Mouse (Mus musculus): ENCODE measurements around the gene Syne4. TPM values are rescaled to one million over a fixed set of nuclear protein-coding genes. Genes with fewer than 3 reads are reported as not detected.

Gene Syne4
- polyA plus RNA-seq, 1 experiment, result 1.2 TPM

GRCm38 (mm10) chr7:30339432-30340109 lies 25.0 kb downstream of the Syne4 start:
- Histone ChIP-seq H3K4me1 (ENCODE audit: control insufficient read depth, insufficient read depth, low read length) (no peaks in the 10 kb centered on the region), H3K27ac (ENCODE audit: insufficient read depth, low read depth, low read length) (no peak overlapping the region), H3K4me3 (ENCODE audit: insufficient read depth, low read length) (no peak overlapping the region)
- TF ChIP-seq POLR2A (IDR thresholded peaks at IDR 0.05; ENCODE audit: borderline replicate concordance, low read depth, low read length) (no peak), CTCF (IDR thresholded peaks at IDR 0.05; ENCODE audit: low read depth, low read length) (no peak)

DNA sequence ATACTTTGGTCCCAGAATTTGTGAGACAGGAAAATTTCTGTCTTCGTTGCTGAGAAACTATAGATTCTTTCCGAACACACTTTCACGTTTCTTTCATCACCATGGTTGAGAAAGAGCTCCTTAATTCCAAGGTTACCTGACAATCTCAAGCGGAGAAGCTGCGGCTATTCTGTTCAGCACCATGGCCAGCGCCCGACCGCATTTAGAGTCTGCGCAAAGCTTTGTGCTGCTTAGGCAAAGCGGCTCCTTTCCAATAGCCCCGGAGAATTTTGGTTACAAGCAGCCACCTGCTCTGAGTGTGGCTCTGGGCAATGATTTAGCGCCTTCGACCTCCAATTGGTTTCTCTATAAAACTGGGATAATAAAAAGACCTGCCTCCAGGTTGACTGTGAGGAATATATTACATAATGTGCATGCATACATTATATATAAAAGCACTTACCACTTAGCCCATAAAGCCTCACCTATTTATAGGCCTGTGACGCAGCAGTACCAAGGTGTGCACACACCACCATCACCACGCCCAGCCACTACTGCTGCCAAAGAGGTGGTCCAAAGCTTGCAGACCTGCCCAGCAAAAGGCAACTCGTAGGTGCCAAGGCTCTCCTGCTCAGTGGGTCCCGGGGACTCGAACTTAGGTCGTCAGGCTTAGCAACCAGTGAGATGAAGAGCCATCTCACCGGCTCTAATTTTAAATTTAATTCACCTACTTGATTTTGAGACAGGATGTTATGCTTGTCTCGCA lies 32.2 kb downstream of the Syne4 start:
- H3K27ac ChIP-seq (ENCODE audit: insufficient read depth, low read depth, low read length), result no peak overlapping the region
- H3K4me3 ChIP-seq (ENCODE audit: insufficient read depth, low read length), result no peak overlapping the region
- no peaks in the 10 kb centered on the region for H3K4me1 ChIP-seq (ENCODE audit: control insufficient read depth, insufficient read depth, low read length)
- TF ChIP-seq CTCF (IDR thresholded peaks at IDR 0.05; ENCODE audit: low read depth, low read length), result no peak
- TF ChIP-seq POLR2A (IDR thresholded peaks at IDR 0.05; ENCODE audit: borderline replicate concordance, low read depth, low read length), result no peak

- Histone ChIP-seq H3K27ac (ENCODE audit: insufficient read depth, low read depth, low read length) (no peak overlapping the region), H3K4me3 (ENCODE audit: insufficient read depth, low read length) (no peak overlapping the region), H3K4me1 (ENCODE audit: control insufficient read depth, insufficient read depth, low read length) (no peaks in the 10 kb centered on the region)
- TF ChIP-seq CTCF (IDR thresholded peaks at IDR 0.05; ENCODE audit: low read depth, low read length) (peak; percentile 75), POLR2A (IDR thresholded peaks at IDR 0.05; ENCODE audit: borderline replicate concordance, low read depth, low read length) (no peak)
Measured at GRCm38 (mm10) chr7:30347828-30348227, 33.2 kb downstream of the Syne4 start.

DNA sequence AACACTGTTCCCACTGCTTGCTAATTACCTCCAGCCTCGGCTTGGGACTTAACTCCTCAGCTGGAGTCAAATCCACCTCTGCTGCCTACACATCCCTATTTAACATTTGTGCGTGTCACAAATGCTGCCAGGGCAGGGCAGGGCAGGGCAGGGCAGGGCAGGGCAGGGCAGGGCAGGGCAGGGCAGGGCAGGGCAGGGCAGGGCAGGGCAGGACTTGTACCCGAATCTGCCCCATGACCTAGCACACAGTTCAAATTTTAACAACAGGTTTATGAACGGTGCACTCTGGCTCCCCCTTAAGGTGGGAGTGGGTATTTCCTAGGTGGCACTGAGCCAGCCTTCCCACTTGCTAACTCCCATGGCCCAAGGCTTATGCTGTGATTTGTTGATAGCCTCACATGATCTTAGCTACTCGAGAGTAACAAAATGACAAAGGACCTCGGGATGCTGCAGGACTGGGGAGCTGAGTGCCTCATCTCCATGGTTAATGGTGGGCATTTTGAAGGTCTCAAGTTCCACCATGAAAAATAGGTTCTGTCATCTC lies 38.7 kb downstream of the Syne4 start:
- TF ChIP-seq POLR2A (IDR thresholded peaks at IDR 0.05; ENCODE audit: borderline replicate concordance, low read depth, low read length) (no peak), CTCF (IDR thresholded peaks at IDR 0.05; ENCODE audit: low read depth, low read length) (peak; percentile 45; the same call in 1 of the 2 replicates)
- H3K4me3 ChIP-seq (ENCODE audit: insufficient read depth, low read length), result no peak overlapping the region
- no peaks in the 10 kb centered on the region for H3K4me1 ChIP-seq (ENCODE audit: control insufficient read depth, insufficient read depth, low read length)
- no peak overlapping the region for H3K27ac ChIP-seq (ENCODE audit: insufficient read depth, low read depth, low read length)

DNA sequence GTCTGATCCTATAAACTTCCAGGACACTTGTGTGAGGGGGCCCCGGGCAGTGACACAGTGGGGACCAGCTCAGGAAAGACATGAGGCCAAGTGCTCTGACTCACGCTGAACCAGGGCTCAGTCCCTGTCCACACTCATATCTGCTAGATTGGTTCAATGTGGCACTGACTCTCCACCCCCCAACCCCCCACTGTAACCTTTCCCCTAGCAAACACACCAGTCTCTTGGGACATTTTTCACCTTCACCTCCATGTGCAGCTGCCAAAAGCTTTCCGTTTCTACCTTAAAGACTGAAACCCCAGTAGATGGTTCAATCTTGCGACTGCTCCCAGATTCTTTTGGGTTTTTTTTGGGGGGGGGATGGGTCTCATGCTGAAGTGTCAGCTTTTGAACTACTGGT lies 39.5 kb downstream of the Syne4 start:
- H3K4me1 ChIP-seq (ENCODE audit: control insufficient read depth, insufficient read depth, low read length), result no peaks in the 10 kb centered on the region
- no peak overlapping the region for H3K4me3 ChIP-seq (ENCODE audit: insufficient read depth, low read length)
- TF ChIP-seq POLR2A (IDR thresholded peaks at IDR 0.05; ENCODE audit: borderline replicate concordance, low read depth, low read length) (no peak), CTCF (IDR thresholded peaks at IDR 0.05; ENCODE audit: low read depth, low read length) (no peak)
- H3K27ac ChIP-seq (ENCODE audit: insufficient read depth, low read depth, low read length), result no peak overlapping the region

- Histone ChIP-seq H3K4me3 (ENCODE audit: insufficient read depth, low read length) (no peak overlapping the region), H3K4me1 (ENCODE audit: control insufficient read depth, insufficient read depth, low read length) (peaks cover 2% of the 10 kb centered on the region; the same call in 1 of the 2 replicates), H3K27ac (ENCODE audit: insufficient read depth, low read depth, low read length) (no peak overlapping the region)
- no peak for TF ChIP-seq POLR2A (IDR thresholded peaks at IDR 0.05; ENCODE audit: borderline replicate concordance, low read depth, low read length)
- TF ChIP-seq CTCF (IDR thresholded peaks at IDR 0.05; ENCODE audit: low read depth, low read length), result no peak
Measured at GRCm38 (mm10) chr7:30358378-30359186, 44.0 kb downstream of the Syne4 start.

DNA sequence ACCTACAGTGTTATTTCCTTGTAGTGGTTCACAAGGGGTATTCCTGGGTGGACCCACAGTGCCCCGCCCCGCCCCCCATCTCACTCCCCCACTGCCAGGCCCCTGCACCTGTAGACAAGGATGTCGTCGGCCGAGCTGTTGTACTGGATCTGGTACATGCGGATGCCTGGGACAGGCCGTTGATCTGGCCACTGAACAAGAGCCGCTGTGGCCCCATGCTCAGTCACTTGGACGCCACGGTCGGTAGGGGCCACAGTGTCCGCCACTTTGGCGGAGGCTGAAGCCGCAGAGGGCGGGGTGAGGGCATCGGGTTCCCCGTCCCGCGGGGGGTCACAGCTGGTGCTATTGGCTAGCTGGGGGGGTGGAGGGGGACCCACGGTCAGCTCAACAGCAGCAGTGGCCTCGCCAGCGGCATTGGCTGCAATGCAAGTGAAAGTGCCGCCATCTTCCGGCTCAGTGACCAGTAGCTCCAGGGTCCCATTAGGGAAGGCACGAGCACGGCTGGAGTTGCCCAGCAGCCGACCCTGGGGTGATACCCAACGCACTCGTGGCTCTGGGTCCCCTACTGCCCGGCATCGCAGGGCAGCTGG lies 44.8 kb downstream of the Syne4 start:
- Histone ChIP-seq H3K4me3 (ENCODE audit: insufficient read depth, low read length) (no peak overlapping the region), H3K27ac (ENCODE audit: insufficient read depth, low read depth, low read length) (no peak overlapping the region), H3K4me1 (ENCODE audit: control insufficient read depth, insufficient read depth, low read length) (peaks cover 2% of the 10 kb centered on the region; the same call in 1 of the 2 replicates)
- TF ChIP-seq POLR2A (IDR thresholded peaks at IDR 0.05; ENCODE audit: borderline replicate concordance, low read depth, low read length) (no peak), CTCF (IDR thresholded peaks at IDR 0.05; ENCODE audit: low read depth, low read length) (no peak)

DNA sequence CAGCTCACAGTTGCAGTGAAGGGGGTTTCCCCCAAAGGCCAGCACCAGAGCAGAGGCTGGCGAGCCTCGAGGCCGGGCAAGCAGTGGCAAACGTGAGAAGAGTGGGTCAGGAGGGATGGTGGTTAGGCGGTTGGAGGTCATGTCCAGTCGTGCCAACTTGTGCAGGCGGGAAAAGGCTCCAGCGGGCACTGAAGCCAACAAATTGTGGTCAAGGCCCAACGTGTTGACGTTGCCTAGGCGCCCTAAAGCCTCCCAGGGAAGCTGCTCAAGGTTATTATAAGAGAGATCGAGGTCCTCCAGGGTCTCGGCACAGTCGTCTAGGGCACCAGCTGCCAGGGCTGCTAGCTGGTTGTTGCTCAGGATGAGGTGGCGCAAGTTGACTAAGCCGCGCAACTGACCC lies 45.4 kb downstream of the Syne4 start:
- TF ChIP-seq CTCF (IDR thresholded peaks at IDR 0.05; ENCODE audit: low read depth, low read length) (no peak), POLR2A (IDR thresholded peaks at IDR 0.05; ENCODE audit: borderline replicate concordance, low read depth, low read length) (no peak)
- H3K4me1 ChIP-seq (ENCODE audit: control insufficient read depth, insufficient read depth, low read length), result peaks cover 2% of the 10 kb centered on the region; the same call in 1 of the 2 replicates
- no peak overlapping the region for H3K27ac ChIP-seq (ENCODE audit: insufficient read depth, low read depth, low read length)
- H3K4me3 ChIP-seq (ENCODE audit: insufficient read depth, low read length), result no peak overlapping the region
